Mouse (Mus musculus) bone marrow macrophage, adult 2 months (primary cell): ENCODE results near the gene Kcnk18. TPM values are rescaled to one million over a fixed set of nuclear protein-coding genes. Genes with fewer than 3 reads are reported as not detected.

Source experiments
- H3K27ac ChIP-seq: 2 replicates; pipeline ENCODE4 v1.5.1; 2012; ENCODE audit warnings: low read depth, low read length; ENCODE audit not compliant: insufficient read depth
- H3K4me1 ChIP-seq: 2 replicates; pipeline ENCODE4 v1.6.1; 2012; ENCODE audit warnings: low read length; ENCODE audit not compliant: control insufficient read depth, insufficient read depth
- H3K4me3 ChIP-seq: 2 replicates; pipeline ENCODE4 v1.5.1; 2012; ENCODE audit warnings: mild to moderate bottlenecking, low read length, moderate library complexity; ENCODE audit not compliant: insufficient read depth
- CTCF ChIP-seq: IDR thresholded peaks from 2 replicates; pipeline ENCODE4 v1.5.1; 2012; ENCODE audit warnings: low read depth, mild to moderate bottlenecking, low read length, moderate library complexity
- POLR2A ChIP-seq: IDR thresholded peaks from 2 replicates; pipeline ENCODE4 v1.6.1; 2012; ENCODE audit warnings: mild to moderate bottlenecking, low read depth, low read length, borderline replicate concordance
- polyA plus RNA-seq: library from polyadenylated mRNA; stranded (reverse); fragments of >200 nt; gene quantifications from 2 replicates; pipeline ENCODE4 v1.2.4, GENCODE M21; 2012; ENCODE audit not compliant: missing spikeins, insufficient read depth, insufficient read length

Gene Kcnk18
- polyA plus RNA-seq, 1 experiment = not detected

DNA sequence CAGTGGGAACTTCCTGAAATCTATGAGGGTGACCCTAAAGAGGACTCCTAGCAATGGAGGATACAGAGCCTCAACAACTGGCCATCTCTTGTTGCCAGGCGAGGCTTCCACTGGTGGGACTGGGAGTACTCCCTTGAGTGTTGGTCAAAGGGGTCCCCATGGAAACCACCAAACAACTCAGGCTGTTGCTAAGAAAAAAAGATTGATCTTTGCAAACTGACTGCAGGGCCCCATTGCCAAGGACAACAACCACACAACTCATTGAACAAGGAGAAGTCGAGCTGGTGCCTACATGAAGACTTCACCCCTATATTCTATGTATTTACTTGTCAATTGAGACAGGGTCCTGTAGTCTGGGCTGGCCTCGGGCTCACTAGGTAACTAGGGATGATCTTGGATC lies 2.1 kb upstream of the Kcnk18 start:
- no peak overlapping the region for H3K27ac ChIP-seq
- no peak overlapping the region for H3K4me3 ChIP-seq
- TF ChIP-seq CTCF (no peak), POLR2A (no peak)
- no peaks in the 10 kb centered on the region for H3K4me1 ChIP-seq

DNA sequence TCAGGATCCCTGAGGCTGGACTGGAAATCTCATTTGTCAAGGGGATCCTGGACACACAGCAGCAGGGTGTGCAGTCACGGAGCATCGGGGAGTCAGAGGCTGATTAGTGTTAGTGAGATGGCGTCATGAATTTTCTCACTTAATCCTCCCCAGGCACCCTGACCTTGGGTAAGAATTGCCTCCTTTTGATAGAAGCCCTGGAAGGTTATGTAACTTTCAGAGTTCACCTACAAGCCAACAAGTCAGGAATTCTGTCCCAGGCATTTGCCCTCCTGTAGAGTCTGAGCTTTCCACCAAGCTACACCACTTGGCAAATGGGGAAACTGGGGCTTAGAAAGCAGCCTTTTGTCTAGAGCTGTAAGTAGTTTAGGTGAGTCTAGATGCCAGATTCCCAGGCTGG lies 2.1 kb downstream of the Kcnk18 start:
- Histone ChIP-seq H3K27ac (no peak overlapping the region), H3K4me1 (no peaks in the 10 kb centered on the region), H3K4me3 (no peak overlapping the region)
- TF ChIP-seq CTCF (no peak), POLR2A (no peak)

DNA sequence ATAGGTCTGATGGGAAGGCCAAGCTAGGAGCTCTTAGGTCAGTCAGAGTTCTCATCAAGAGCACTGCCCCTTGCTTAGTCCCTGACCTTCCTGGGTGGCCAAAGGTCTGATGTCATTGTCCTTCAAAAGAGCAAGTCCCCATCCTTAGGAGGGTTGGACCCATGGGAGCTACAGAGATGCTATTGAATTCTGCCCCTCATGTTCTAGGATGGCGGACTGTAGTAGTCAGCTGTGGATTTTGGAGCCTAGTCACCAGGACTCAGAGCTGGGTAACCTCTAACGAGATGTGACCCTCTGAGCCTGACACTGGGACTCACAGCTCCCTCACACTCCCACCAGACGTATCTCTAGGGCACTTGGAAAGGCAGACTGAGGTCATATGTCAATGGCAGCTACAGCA lies 9.4 kb downstream of the Kcnk18 start:
- Histone ChIP-seq H3K27ac (no peak overlapping the region), H3K4me3 (no peak overlapping the region), H3K4me1 (no peaks in the 10 kb centered on the region)
- no peak for TF ChIP-seq CTCF
- TF ChIP-seq POLR2A = no peak

DNA sequence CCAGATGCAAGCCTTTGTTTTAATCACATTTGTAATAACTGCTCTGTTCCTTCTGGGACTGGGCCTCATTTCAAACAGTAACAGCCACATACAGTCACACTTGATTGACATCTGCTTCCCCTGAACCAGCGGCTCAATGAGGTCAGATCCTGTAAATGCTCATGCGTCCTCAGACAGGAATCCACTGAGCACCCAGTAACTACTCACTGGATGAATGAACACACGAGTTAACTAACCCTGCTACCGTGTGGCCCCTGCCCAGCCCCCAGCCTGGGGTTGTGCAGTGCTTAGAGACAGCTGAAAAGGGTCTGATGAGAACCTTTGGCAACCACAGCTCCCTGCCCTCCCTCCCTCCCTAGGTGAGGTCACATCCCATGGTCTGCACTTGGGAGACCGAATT lies 13.8 kb downstream of the Kcnk18 start:
- Histone ChIP-seq H3K4me3 (no peak overlapping the region), H3K27ac (no peak overlapping the region), H3K4me1 (no peaks in the 10 kb centered on the region)
- no peak for TF ChIP-seq CTCF
- no peak for TF ChIP-seq POLR2A

DNA sequence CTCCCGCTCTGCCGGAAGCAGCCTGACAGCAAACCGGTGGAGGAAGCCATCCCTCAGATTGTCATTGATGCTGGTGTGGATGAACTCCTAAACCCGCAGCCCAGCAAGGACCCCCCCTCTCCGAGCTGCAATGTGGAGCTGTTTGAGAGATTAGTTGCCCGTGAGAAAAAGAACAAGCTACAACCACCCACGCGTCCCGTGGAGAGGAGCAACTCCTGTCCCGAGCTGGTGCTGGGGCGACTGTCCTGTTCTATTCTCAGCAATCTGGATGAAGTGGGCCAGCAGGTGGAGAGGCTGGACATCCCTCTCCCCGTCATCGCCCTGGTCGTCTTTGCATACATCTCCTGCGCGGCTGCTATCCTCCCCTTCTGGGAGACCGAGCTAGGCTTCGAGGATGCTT lies 16.0 kb downstream of the Kcnk18 start:
- H3K4me3 ChIP-seq = no peak overlapping the region
- no peak for TF ChIP-seq POLR2A
- no peak for TF ChIP-seq CTCF

DNA sequence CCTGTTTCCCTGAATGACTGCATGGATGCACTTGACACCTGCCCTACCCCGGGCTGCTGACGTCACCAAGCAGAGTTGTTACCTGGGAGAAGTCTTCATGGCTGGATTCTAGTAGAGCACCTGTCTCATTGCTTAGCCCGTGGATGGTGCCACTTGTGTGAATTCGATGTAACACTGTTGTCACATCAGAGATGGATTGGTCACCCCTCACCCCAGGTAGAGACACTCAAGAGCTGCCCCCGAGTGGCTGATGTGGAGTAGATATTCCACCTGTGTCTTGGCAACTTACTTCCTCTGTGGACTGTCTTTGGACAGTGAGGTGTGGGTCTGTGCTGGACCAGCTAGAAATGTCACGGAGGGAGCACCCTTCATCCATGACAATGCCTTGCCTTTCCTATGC lies 17.0 kb downstream of the Kcnk18 start:
- Histone ChIP-seq H3K4me3 (no peak overlapping the region), H3K4me1 (no peaks in the 10 kb centered on the region), H3K27ac (no peak overlapping the region)
- TF ChIP-seq POLR2A (no peak), CTCF (no peak)

More for the DNA sequence above, 16.0 kb downstream of the Kcnk18 start:
- Histone ChIP-seq H3K27ac (no peak overlapping the region), H3K4me1 (no peaks in the 10 kb centered on the region)

DNA sequence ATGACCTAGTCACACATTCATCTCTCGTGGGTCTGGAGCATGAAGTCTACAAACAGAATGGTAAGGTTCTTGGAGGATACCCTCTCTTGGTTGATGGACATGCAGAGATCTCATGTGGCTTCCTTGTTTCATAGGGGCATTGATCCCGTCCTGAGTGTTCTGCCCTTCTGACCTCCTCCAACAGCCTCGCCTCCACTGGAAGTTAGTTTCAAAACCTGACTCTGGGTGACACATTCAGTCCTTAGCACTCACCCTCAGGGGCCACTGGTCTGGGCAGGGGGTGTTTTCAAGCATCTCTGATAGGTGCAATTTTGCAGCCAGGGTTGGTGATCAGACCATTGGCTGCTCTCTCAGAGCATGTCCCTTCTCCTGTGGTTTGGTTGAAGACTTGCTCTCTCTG lies 19.6 kb downstream of the Kcnk18 start:
- Histone ChIP-seq H3K4me3 (no peak overlapping the region), H3K27ac (no peak overlapping the region), H3K4me1 (no peaks in the 10 kb centered on the region)
- TF ChIP-seq POLR2A = no peak
- no peak for TF ChIP-seq CTCF

DNA sequence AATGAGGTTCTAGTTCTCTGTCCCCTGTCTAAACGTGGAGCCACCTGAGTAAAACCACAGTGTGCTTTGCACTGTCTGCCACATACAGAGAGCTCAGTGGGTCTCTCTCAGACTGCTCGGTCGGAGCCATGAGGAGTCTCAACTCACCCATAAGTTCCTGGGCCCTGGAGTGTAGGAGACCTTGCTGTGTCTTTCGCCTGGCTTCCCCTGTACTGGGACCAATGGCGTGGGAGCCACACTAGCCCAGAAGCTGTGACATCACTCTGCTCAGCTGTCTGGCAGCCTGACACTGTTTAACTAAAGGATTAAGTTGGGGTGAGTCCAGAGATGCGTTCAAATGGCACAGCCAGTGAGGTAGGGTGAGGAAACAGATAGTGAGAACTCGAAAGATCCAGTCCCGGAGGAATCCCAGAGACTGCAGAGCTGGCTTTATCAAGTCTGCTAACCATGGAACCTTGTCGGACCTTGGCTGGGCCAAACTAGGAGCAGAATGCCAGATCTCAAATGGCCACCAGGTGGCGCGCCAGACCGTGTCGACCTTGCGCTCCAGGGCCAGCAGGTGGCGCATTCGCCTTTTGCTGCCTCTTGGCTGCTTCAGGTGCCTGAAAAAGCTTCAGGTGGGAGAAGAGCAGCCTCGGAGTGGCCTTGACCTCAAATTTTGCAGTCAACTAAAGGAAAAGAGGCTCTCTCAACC lies 20.3 kb downstream of the Kcnk18 start:
- no peak overlapping the region for H3K27ac ChIP-seq
- TF ChIP-seq CTCF = peak; percentile 100
- TF ChIP-seq POLR2A = no peak
- no peak overlapping the region for H3K4me3 ChIP-seq
- no peaks in the 10 kb centered on the region for H3K4me1 ChIP-seq

DNA sequence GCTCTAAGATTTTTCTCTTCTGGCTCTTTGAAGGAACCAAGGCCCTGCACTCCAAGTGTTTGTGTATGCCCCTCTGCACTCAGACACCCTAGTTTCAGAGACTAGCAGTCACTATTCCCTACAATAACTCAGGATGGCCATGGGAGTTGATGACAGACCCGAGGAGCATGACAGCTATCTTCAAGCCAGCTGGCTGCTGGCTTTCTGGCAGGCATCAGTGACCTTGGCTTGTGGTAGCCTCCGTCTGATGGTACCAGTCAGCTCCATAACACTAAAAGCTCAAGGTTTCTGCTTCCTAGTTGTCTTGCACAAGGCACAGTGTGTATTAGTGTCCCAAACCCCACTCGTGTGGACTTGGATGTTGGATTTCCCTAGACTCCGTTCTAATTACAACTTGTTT lies 23.0 kb downstream of the Kcnk18 start:
- TF ChIP-seq CTCF (no peak), POLR2A (no peak)
- Histone ChIP-seq H3K4me1 (no peaks in the 10 kb centered on the region), H3K27ac (no peak overlapping the region), H3K4me3 (no peak overlapping the region)

DNA sequence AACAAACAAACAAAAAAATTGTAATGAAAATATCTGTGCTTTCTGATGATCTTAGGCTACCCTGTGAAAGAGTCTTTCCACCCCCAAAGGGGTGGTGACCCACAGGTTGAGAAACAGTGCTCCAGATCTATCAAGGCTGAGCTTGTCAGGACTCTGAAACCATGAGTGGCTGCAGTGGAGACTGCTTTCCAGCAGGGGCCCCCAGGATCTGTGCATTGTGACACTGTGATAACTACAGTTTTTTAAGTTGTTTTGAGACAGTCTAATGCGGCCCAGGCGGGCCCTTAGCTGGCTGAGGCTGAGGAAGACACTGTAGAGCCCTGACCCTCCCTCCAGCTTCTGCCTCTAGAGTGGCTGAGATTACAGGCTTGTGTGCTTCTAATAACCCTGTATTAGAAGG lies 24.0 kb downstream of the Kcnk18 start:
- Histone ChIP-seq H3K27ac (no peak overlapping the region), H3K4me1 (no peaks in the 10 kb centered on the region), H3K4me3 (no peak overlapping the region)
- TF ChIP-seq CTCF (no peak), POLR2A (no peak)
